Mouse (Mus musculus): Measurements from ENCODE around the gene Lnx2. TPM values are rescaled to one million over a fixed set of nuclear protein-coding genes. Genes with fewer than 3 reads are reported as not detected.

The Lnx2 gene
- total RNA-seq, 1 experiment = 11.6 TPM

GRCm38 (mm10) chr5:147066129-147066528 is 10.3 kb downstream of the Lnx2 start:
- no peak for TF ChIP-seq ZNF384 (IDR thresholded peaks at IDR 0.05; ENCODE audit: low read depth, low read length)
- TF ChIP-seq HCFC1 (IDR thresholded peaks at IDR 0.05; ENCODE audit: borderline replicate concordance, insufficient read depth, low read length) = no peak
- no peak for TF ChIP-seq CHD2 (IDR thresholded peaks at IDR 0.05; ENCODE audit: low read depth, low read length)
- no peak for TF ChIP-seq MAFK (IDR thresholded peaks at IDR 0.05; ENCODE audit: insufficient read depth, low read depth, low read length)
- H3K4me3 ChIP-seq (ENCODE audit: insufficient read depth in 1 of 2, low read depth in 1 of 2, low read length in 2 of 2, poor library complexity in 1 of 2, severe bottlenecking in 1 of 2) = no peak overlapping the region; a peak in 1 of 4 replicates
- peaks cover 3 to 28% of the 10 kb centered on the region in 2 experiments; a peak in 3 of 4 replicates for H3K4me1 ChIP-seq (ENCODE audit: control insufficient read depth in 2 of 2, insufficient read depth in 2 of 2, low read length in 2 of 2, poor library complexity in 1 of 2)
- DNase-seq (ENCODE audit: low read depth, low spot score) = no peak
- H3K9me3 ChIP-seq (ENCODE audit: control insufficient read depth, insufficient read depth, low read depth, low read length) = no peaks in the 10 kb centered on the region
- in situ Hi-C loops (cut with MboI; ENCODE audit: low sequenced_read_pairs in 2 of 2, unreplicated experiment in 2 of 2) = no loop called here
- H3K27ac ChIP-seq (ENCODE audit: insufficient read depth, low read depth, low read length, poor library complexity, severe bottlenecking) = peak overlapping the region; percentile 34; the same call in 1 of the 2 replicates
- no peak overlapping the region for H3K9ac ChIP-seq (ENCODE audit: insufficient read depth, low read depth, low read length, poor library complexity, severe bottlenecking)
- no peaks in the 10 kb centered on the region for H3K36me3 ChIP-seq (ENCODE audit: control insufficient read depth, insufficient read depth, low read length, poor library complexity, severe bottlenecking)

GRCm38 (mm10) chr5:147063215-147063661 is 13.1 kb downstream of the Lnx2 start:
- in situ Hi-C loops (cut with MboI; ENCODE audit: low sequenced_read_pairs in 2 of 2, unreplicated experiment in 2 of 2) = no loop called here
- H3K27ac ChIP-seq (ENCODE audit: insufficient read depth, low read depth, low read length, poor library complexity, severe bottlenecking) = no peak overlapping the region
- DNase-seq (ENCODE audit: low read depth, low spot score) = no peak
- no peak overlapping the region for H3K4me3 ChIP-seq (ENCODE audit: insufficient read depth in 1 of 2, low read depth in 1 of 2, low read length in 2 of 2, poor library complexity in 1 of 2, severe bottlenecking in 1 of 2)
- peaks cover 3 to 26% of the 10 kb centered on the region in 2 experiments; a peak in 3 of 4 replicates for H3K4me1 ChIP-seq (ENCODE audit: control insufficient read depth in 2 of 2, insufficient read depth in 2 of 2, low read length in 2 of 2, poor library complexity in 1 of 2)
- no peaks in the 10 kb centered on the region for H3K36me3 ChIP-seq (ENCODE audit: control insufficient read depth, insufficient read depth, low read length, poor library complexity, severe bottlenecking)
- TF ChIP-seq MAFK (IDR thresholded peaks at IDR 0.05; ENCODE audit: insufficient read depth, low read depth, low read length) (no peak), HCFC1 (IDR thresholded peaks at IDR 0.05; ENCODE audit: borderline replicate concordance, insufficient read depth, low read length) (no peak), CHD2 (IDR thresholded peaks at IDR 0.05; ENCODE audit: low read depth, low read length) (no peak), ZC3H11A (IDR thresholded peaks at IDR 0.05; ENCODE audit: borderline replicate concordance, low read depth, low read length) (no peak), ZNF384 (IDR thresholded peaks at IDR 0.05; ENCODE audit: low read depth, low read length) (no peak)
- no peak overlapping the region for H3K9ac ChIP-seq (ENCODE audit: insufficient read depth, low read depth, low read length, poor library complexity, severe bottlenecking)
- no peaks in the 10 kb centered on the region for H3K9me3 ChIP-seq (ENCODE audit: control insufficient read depth, insufficient read depth, low read depth, low read length)

- Histone ChIP-seq H3K9me3 (ENCODE audit: control insufficient read depth, insufficient read depth, low read depth, low read length) (no peaks in the 10 kb centered on the region), H3K4me3 (ENCODE audit: insufficient read depth in 1 of 2, low read depth in 1 of 2, low read length in 2 of 2, poor library complexity in 1 of 2, severe bottlenecking in 1 of 2) (no peak overlapping the region), H3K4me1 (ENCODE audit: control insufficient read depth in 2 of 2, insufficient read depth in 2 of 2, low read length in 2 of 2, poor library complexity in 1 of 2) (peaks cover 0 to 19% of the 10 kb centered on the region in 2 experiments; a peak in 2 of 4 replicates), H3K9ac (ENCODE audit: insufficient read depth, low read depth, low read length, poor library complexity, severe bottlenecking) (no peak overlapping the region), H3K36me3 (ENCODE audit: control insufficient read depth, insufficient read depth, low read length, poor library complexity, severe bottlenecking) (no peaks in the 10 kb centered on the region), H3K27ac (ENCODE audit: insufficient read depth, low read depth, low read length, poor library complexity, severe bottlenecking) (no peak overlapping the region)
- no peak for DNase-seq (ENCODE audit: low read depth, low spot score)
- no peak for TF ChIP-seq CHD2 (IDR thresholded peaks at IDR 0.05; ENCODE audit: low read depth, low read length)
- TF ChIP-seq HCFC1 (IDR thresholded peaks at IDR 0.05; ENCODE audit: borderline replicate concordance, insufficient read depth, low read length) = no peak
- TF ChIP-seq ZC3H11A (IDR thresholded peaks at IDR 0.05; ENCODE audit: borderline replicate concordance, low read depth, low read length) = no peak
- TF ChIP-seq MAFK (IDR thresholded peaks at IDR 0.05; ENCODE audit: insufficient read depth, low read depth, low read length) = no peak
- TF ChIP-seq ZNF384 (IDR thresholded peaks at IDR 0.05; ENCODE audit: low read depth, low read length) = no peak
- in situ Hi-C loops (cut with MboI; ENCODE audit: low sequenced_read_pairs in 2 of 2, unreplicated experiment in 2 of 2) = no loop called here
These were observed 16.4 kb downstream of the Lnx2 start for GRCm38 (mm10) chr5:147060024-147060423.

GRCm38 (mm10) chr5:147059319-147059718 is 17.1 kb downstream of the Lnx2 start:
- H3K9me3 ChIP-seq (ENCODE audit: control insufficient read depth, insufficient read depth, low read depth, low read length) = no peaks in the 10 kb centered on the region
- no peak overlapping the region for H3K4me3 ChIP-seq (ENCODE audit: insufficient read depth in 1 of 2, low read depth in 1 of 2, low read length in 2 of 2, poor library complexity in 1 of 2, severe bottlenecking in 1 of 2)
- DNase-seq (ENCODE audit: low read depth, low spot score) = no peak
- no peaks in the 10 kb centered on the region for H3K36me3 ChIP-seq (ENCODE audit: control insufficient read depth, insufficient read depth, low read length, poor library complexity, severe bottlenecking)
- H3K9ac ChIP-seq (ENCODE audit: insufficient read depth, low read depth, low read length, poor library complexity, severe bottlenecking) = no peak overlapping the region
- in situ Hi-C loops (cut with MboI; ENCODE audit: low sequenced_read_pairs in 2 of 2, unreplicated experiment in 2 of 2) = no loop called here
- TF ChIP-seq MAFK (IDR thresholded peaks at IDR 0.05; ENCODE audit: insufficient read depth, low read depth, low read length) (no peak), ZC3H11A (IDR thresholded peaks at IDR 0.05; ENCODE audit: borderline replicate concordance, low read depth, low read length) (no peak), CHD2 (IDR thresholded peaks at IDR 0.05; ENCODE audit: low read depth, low read length) (no peak)
- H3K27ac ChIP-seq (ENCODE audit: insufficient read depth, low read depth, low read length, poor library complexity, severe bottlenecking) = no peak overlapping the region
- peaks cover 0 to 13% of the 10 kb centered on the region in 2 experiments; a peak in 2 of 4 replicates for H3K4me1 ChIP-seq (ENCODE audit: control insufficient read depth in 2 of 2, insufficient read depth in 2 of 2, low read length in 2 of 2, poor library complexity in 1 of 2)

- H3K27ac ChIP-seq (ENCODE audit: insufficient read depth, low read depth, low read length, poor library complexity, severe bottlenecking) = no peak overlapping the region
- no peak for DNase-seq (ENCODE audit: low read depth, low spot score)
- H3K36me3 ChIP-seq (ENCODE audit: control insufficient read depth, insufficient read depth, low read length, poor library complexity, severe bottlenecking) = no peaks in the 10 kb centered on the region
- TF ChIP-seq ZNF384 (IDR thresholded peaks at IDR 0.05; ENCODE audit: low read depth, low read length) (no peak), CHD2 (IDR thresholded peaks at IDR 0.05; ENCODE audit: low read depth, low read length) (no peak), MAFK (IDR thresholded peaks at IDR 0.05; ENCODE audit: insufficient read depth, low read depth, low read length) (no peak), HCFC1 (IDR thresholded peaks at IDR 0.05; ENCODE audit: borderline replicate concordance, insufficient read depth, low read length) (no peak), ZC3H11A (IDR thresholded peaks at IDR 0.05; ENCODE audit: borderline replicate concordance, low read depth, low read length) (no peak)
- no peak overlapping the region for H3K4me3 ChIP-seq (ENCODE audit: insufficient read depth in 1 of 2, low read depth in 1 of 2, low read length in 2 of 2, poor library complexity in 1 of 2, severe bottlenecking in 1 of 2)
- H3K9me3 ChIP-seq (ENCODE audit: control insufficient read depth, insufficient read depth, low read depth, low read length) = no peaks in the 10 kb centered on the region
- H3K9ac ChIP-seq (ENCODE audit: insufficient read depth, low read depth, low read length, poor library complexity, severe bottlenecking) = no peak overlapping the region
- in situ Hi-C loops (cut with MboI; ENCODE audit: low sequenced_read_pairs in 2 of 2, unreplicated experiment in 2 of 2) = no loop called here
- peaks cover 0 to 7% of the 10 kb centered on the region in 2 experiments; a peak in 1 of 4 replicates for H3K4me1 ChIP-seq (ENCODE audit: control insufficient read depth in 2 of 2, insufficient read depth in 2 of 2, low read length in 2 of 2, poor library complexity in 1 of 2)
These were observed 17.7 kb downstream of the Lnx2 start for GRCm38 (mm10) chr5:147058661-147059060.

All from ES-E14 (cell line).